Mouse (Mus musculus): ENCODE measurements around the gene Actl9.

The Actl9 gene

DNA sequence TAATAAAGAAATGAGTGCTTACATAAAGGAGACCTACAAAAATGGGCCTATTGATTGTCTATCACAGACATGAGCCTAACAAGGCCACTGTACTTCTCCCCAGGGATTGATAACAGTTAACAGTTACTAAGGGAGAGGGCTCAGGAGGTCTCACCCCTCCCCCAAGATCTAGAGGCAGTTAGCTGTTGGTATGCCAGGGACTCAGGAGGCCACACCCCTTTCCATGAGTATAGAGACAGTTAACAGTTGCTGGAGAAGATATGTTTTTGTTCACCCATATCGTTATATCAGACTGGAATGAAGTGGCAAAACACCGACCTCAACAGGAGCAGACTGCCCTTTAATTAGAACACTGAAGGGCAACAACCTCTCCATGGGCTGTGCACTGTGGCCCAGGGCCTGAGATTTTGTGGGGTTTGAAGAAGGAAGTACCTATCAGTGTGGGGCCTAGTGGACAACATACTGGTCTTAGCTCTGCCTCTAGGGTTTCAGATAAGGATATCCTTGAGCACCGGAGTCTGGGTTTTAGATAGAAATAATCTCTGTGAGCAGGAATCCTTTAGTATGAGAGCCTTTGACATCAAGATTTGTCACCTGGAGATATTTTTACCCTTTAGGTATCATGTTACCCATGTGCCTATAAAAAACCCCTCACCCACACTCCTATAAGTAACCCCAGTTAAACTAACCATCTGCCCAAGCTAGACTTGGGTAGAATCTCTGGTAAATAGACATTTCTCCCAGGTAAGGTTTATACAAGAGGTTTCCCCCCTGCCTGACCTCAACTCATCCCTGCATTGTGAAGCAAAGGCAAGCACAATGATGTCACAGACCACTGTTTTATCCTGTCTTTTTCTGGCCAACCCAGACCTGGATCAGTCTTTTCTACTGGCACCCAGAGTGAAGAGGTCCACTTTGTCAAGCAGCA lies at the start of gene Actl9:
Gene Actl9 (plus strand): TSS at position 878 of the 928 bp plus-strand sequence.
- no peak for DNase-seq (ENCODE audit: low read depth, low spot score)

DNA sequence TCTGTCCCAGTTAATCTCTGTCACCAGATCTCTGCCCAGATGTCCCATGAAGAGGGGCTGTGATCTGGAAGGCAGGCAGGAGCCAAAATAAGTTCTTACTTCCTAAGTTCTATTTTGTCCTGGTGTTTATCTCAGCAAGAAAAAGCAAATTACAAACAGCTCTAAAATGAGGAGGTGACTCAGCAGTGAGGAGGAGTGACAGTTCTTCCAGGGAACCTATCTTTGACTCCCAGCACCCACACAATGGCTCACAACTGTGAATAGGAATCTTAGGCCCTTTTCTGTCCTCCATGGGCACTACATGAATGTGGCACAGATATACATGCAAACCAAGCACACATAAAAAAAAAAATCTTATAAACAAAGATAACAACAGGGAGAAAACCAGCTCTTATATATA lies 47.0 kb upstream of the Actl9 start:
- no peak for DNase-seq (ENCODE audit: low read depth, low spot score)

DNA sequence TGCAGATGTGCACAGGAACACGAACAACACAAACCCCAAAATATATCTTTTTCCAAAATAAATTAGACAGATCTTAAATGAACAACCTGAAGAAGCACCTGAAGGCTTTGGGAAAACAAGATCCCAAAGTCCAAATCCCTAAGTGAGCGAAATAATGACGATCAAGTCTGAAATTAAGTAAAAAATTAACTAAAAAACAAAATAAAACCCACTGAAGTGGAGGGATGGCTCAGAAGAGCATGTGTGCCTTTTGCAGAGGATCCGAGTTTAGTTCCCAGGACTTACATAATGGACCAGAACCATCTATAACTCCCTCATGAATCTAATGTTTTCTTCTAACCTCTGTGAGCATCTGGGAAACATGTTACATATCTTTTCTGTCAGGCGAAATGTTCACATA lies 40.4 kb upstream of the Actl9 start:
- DNase-seq (ENCODE audit: low read depth, low spot score) = no peak

DNA sequence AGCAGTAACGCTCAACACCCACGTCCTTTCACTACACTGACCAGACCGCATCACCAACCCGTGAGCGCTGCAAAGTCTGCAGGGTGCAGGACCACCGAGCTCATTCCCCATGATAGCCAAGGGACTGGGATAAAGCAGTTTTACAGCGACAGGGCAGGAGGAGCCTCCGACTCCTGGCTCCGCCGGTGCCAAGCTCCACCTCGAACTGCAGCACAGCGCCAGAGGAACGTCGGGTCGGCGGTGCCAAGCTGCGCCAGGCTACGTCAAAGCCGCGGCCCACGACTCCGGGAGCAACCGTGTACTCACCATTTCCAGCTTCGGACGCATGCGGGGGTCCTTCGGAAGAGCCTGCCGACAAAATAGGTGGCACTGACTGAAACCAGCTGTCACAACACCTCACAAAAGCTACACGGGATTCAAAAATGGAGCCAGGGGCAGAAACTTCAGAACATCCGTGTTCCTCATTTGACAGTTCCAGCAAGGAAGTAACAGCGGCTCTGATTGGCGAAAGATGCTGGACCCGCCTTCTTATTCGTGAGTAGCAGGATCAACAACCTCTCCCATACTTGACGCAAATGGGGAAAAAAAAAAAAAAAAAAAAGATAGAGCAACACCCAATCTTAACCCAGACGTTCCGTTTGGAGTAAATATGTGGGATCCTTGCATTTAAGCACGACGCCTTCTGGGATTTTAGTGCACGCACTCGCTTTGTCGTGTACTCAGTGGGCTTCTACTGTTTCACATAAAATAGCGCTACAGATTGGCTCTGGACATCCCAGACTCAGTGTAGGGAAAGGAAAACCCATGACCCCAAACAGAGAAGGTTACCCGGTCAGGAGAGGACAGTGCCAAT lies 38.3 kb upstream of the Actl9 start, which contains the start of gene Zfp101:
Gene Zfp101 (minus strand): TSS at position 460 of the 853 bp plus-strand sequence.
- peak; percentile 87 for DNase-seq (ENCODE audit: low read depth, low spot score)

DNA sequence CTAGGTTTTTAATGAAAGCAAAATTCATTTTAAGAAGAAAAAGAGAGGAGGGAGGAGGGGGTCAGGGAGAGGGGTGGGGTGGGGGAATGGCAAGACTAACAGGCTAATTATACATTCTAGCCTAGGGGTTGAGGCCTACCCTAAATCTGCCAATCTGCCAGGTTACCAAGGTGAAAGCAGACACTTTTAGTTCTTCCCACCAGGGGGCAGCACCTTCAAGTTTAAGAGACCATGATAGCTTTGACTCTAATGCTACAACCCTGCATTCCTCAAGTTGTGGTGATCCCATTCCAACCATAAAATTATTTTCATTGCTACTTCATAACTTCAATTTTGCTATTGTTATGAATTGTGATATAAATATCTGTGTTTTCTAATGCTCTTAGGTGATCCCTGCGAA lies 6.5 kb downstream of the Actl9 start:
- DNase-seq (ENCODE audit: low read depth, low spot score) = peak; percentile 53

DNA sequence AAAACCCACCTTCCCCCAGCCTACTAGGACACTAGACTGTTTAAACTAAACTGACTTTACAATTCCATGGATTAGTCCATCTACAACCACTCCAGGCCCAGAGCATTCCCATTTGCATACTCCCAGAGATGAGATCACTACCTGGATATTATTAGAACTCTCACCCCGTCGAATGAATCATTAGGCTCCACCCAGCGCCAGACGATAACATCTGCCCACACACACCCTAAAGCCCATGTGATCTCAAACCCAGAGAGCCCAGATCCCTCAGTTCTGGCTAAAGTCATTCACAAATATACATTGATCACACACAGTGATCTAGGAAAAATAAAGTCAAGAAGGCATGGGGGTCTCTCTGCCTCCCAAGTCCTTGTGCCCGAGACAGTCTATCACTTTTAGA lies 7.2 kb downstream of the Actl9 start:
- DNase-seq (ENCODE audit: low read depth, low spot score) = no peak

DNA sequence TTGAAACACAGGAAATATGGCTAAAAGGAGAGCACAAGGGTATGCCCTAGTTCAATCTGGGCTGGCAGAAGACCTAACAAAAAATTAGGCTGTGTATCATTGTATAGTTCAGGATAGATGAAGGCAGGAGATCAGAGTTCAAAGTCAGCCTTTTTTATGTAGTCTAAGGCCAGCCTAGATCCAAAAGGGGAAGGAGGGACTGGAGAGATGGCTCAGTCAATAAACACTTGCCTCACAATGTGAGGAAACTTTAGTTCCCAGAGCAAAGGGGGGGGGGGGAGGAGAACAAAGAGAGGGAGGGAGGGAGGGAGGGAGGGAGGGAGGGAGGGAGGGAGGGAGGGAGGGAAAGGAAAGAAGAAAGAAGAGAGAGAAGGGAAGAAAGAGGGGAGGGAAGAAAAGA lies 8.5 kb downstream of the Actl9 start:
- no peak for DNase-seq (ENCODE audit: low read depth, low spot score)

DNA sequence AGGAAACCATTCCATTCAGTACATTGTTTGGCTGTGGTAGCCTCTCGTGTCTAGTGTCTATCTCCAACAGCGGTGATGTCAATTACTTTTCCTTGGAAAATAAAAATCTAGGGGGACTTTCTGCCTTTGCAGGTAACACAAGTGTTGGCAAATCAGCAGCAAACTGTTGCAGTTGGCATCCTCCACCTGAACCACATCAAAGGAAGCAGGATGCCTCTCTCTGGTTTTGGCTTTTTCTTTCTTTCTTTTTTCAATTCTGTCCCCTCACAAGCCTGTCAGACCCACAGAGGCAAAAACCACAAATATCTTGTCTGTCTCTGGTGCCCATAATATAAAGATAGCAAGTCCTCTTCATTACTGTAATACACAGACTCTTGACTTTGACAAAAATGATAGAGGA lies 23.9 kb downstream of the Actl9 start:
- no peak for DNase-seq (ENCODE audit: low read depth, low spot score)

DNA sequence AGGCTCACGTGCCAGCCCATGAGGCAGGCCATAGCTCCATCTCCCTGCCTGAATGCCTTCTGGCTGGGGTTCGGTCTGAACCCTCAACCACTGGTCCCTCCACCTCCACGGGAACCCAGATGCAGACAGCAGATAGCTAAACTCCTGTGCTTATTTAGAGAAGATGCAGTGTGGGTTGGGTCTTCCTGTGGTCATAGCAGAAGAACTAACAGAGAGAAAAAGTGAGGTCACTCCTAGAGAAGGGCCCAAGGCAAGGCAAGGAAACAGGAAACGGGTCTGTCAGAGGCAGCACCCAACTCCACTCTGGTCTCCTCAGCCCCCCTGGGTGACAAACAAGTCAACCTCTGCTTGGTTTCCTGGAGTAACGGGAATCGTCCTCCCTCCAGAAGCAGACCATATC lies 38.5 kb downstream of the Actl9 start:
- DNase-seq (ENCODE audit: low read depth, low spot score) = no peak

All from retina, adult 2 months (tissue).